Mouse (Mus musculus) inflammation-experienced regulatory T-cells, adult 16 weeks (primary cell): ENCODE results near the gene Slc5a10. TPM values are rescaled to one million over a fixed set of nuclear protein-coding genes. Genes with fewer than 3 reads are reported as not detected.

Source experiments
- polyA plus RNA-seq: library from polyadenylated mRNA; unstranded; fragments of 100-300 nt; shearing (Covaris generic); gene quantifications from one replicate; pipeline ENCODE4 v1.2.1, GENCODE M21; 2017

Gene Slc5a10
- polyA plus RNA-seq, result 0.18 TPM

GRCm38 (mm10) chr11:61720636-61721035 lies at the start of gene Slc5a10:
Slc5a10 (minus strand) TSS chr11:61720826.

GRCm38 (mm10) chr11:61761584-61762407 lies 41.2 kb upstream of the Slc5a10 start, which contains the start of gene Prpsap2:
Prpsap2 (minus strand) TSS chr11:61762088.

GRCm38 (mm10) chr11:61683907-61684731 lies 36.5 kb downstream of the Slc5a10 start, which contains the start of gene Fam83g:
Fam83g (plus strand) TSS chr11:61684091.

GRCm38 (mm10) chr11:61652686-61653447 lies 67.8 kb downstream of the Slc5a10 start, which contains the start of gene Grap:
Grap (plus strand) TSS chr11:61653265.

Other genes starting within 250 kb of the Slc5a10 start
- gene Mfap4, start 235.4 kb downstream of the Slc5a10 start, polyA plus RNA-seq, result not detected
- 37.7 TPM for gene Mapk7, start 226.4 kb downstream of the Slc5a10 start, polyA plus RNA-seq
- 3.6 TPM for gene B9d1, start 215.7 kb downstream of the Slc5a10 start, polyA plus RNA-seq
- gene Epn2, start 141.1 kb downstream of the Slc5a10 start, polyA plus RNA-seq, result 0.80 TPM
- 430 TPM for gene Grap, start 67.6 kb downstream of the Slc5a10 start, polyA plus RNA-seq
- 3.7 TPM for gene Fam83g, start 36.7 kb downstream of the Slc5a10 start, polyA plus RNA-seq
- 33.7 TPM for gene Prpsap2, start 41.3 kb upstream of the Slc5a10 start, polyA plus RNA-seq
- 3.6 TPM for gene Ulk2, start 134.2 kb upstream of the Slc5a10 start, polyA plus RNA-seq
- gene Akap10, start 209.4 kb upstream of the Slc5a10 start, polyA plus RNA-seq, result 61.9 TPM
- 4.2 TPM for gene Specc1, start 235.9 kb upstream of the Slc5a10 start, polyA plus RNA-seq